Mouse (Mus musculus) spleen, adult 2 months (tissue): ENCODE data around the gene Snx9. TPM values are rescaled to one million over a fixed set of nuclear protein-coding genes. Genes with fewer than 3 reads are reported as not detected.

ENCODE experiments used
- DNase-seq, 2 experiments: peaks; one replicate each; pipeline versions ENCODE4 v3.0.0 to v3.0.0-alpha.2; 2012 to 2021; ENCODE audit warnings: low spot score in 2 of 2, low read depth in 1 of 2
- H3K27ac ChIP-seq: fragments of 200-500 bp; 2 replicates; pipeline ENCODE4 v1.5.1; 2012; ENCODE audit warnings: low read length, inconsistent platforms; ENCODE audit not compliant: insufficient read depth
- H3K27me3 ChIP-seq: fragments of 200-500 bp; 2 replicates; pipeline ENCODE4 v1.6.1; 2012; ENCODE audit warnings: mild to moderate bottlenecking, moderate library complexity, low read length, inconsistent platforms; ENCODE audit not compliant: control insufficient read depth, insufficient read depth
- H3K36me3 ChIP-seq: fragments of 200-500 bp; 2 replicates; pipeline ENCODE4 v1.6.1; 2012; ENCODE audit warnings: mild to moderate bottlenecking, low read length, inconsistent platforms; ENCODE audit not compliant: control insufficient read depth, insufficient read depth
- H3K4me1 ChIP-seq: fragments of 200-500 bp; 2 replicates; pipeline ENCODE4 v1.6.1; 2011; ENCODE audit warnings: inconsistent platforms; ENCODE audit not compliant: control insufficient read depth, insufficient read depth, insufficient read length
- H3K4me3 ChIP-seq: fragments of 200-500 bp; 2 replicates; pipeline ENCODE4 v1.5.1; 2011; ENCODE audit warnings: mild to moderate bottlenecking, inconsistent platforms; ENCODE audit not compliant: insufficient read depth, insufficient read length; ENCODE audit errors: extremely low read depth
- CTCF ChIP-seq: fragments of 200-500 bp; IDR thresholded peaks from 2 replicates; pipeline ENCODE4 v1.5.1; 2011; ENCODE audit warnings: mild to moderate bottlenecking, inconsistent platforms; ENCODE audit not compliant: insufficient read depth, insufficient read length, insufficient replicate concordance; ENCODE audit errors: extremely low read depth
- POLR2A ChIP-seq: fragments of 200-500 bp; IDR thresholded peaks from 2 replicates; pipeline ENCODE4 v1.6.1; 2011; ENCODE audit warnings: low read depth, low read length, inconsistent platforms
- WGBS: fragments of 180-500 bp; shearing (Covaris S2); methylation state at CpG from one replicate; pipeline ENCODE4 v1.1.7; 2018; 5-methylcytosine and 5-hydroxymethylcytosine counted together
- polyA plus RNA-seq: library from polyadenylated mRNA; depleted of rRNA; stranded (reverse); fragments of >200 nt; gene quantifications from 2 replicates; pipeline ENCODE4 v1.2.3, GENCODE M21; 2012

Gene Snx9
- polyA plus RNA-seq, 1 experiment, result 22.1 TPM

- WGBS, result 90% methylated on average over 7 of the region's 7 CpGs
- TF ChIP-seq POLR2A (no peak), CTCF (no peak)
- Histone ChIP-seq H3K27me3 (no peaks in the 10 kb centered on the region), H3K27ac (peak overlapping the region; percentile 87; the same call in 1 of the 2 replicates), H3K4me1 (peaks cover 11% of the 10 kb centered on the region; the same call in 1 of the 2 replicates), H3K4me3 (no peak overlapping the region), H3K36me3 (peaks cover 9% of the 10 kb centered on the region)
- no peak for DNase-seq
Measured at GRCm38 (mm10) chr17:5896607-5897006, 55.5 kb downstream of the Snx9 start.

GRCm38 (mm10) chr17:5897326-5898200 lies 56.4 kb downstream of the Snx9 start:
- no peak overlapping the region; the same call in 1 of the 2 replicates for H3K4me3 ChIP-seq
- no peaks in the 10 kb centered on the region for H3K27me3 ChIP-seq
- TF ChIP-seq POLR2A (no peak), CTCF (no peak)
- peak; percentile 23 to 48 for DNase-seq
- peaks cover 16% of the 10 kb centered on the region for H3K36me3 ChIP-seq
- 47% methylated on average over 17 of the region's 17 CpGs for WGBS
- H3K4me1 ChIP-seq, result peaks cover 11% of the 10 kb centered on the region; the same call in 1 of the 2 replicates
- H3K27ac ChIP-seq, result peak overlapping the region; percentile 87

- no peak for DNase-seq
- Histone ChIP-seq H3K27ac (no peak overlapping the region; the same call in 1 of the 2 replicates), H3K36me3 (peaks cover 21% of the 10 kb centered on the region), H3K27me3 (no peaks in the 10 kb centered on the region), H3K4me1 (peaks cover 11% of the 10 kb centered on the region; the same call in 1 of the 2 replicates), H3K4me3 (no peak overlapping the region)
- TF ChIP-seq CTCF (no peak), POLR2A (no peak)
- WGBS, result 89% methylated on average over 6 of the region's 6 CpGs
Measured at GRCm38 (mm10) chr17:5899251-5899650, 58.1 kb downstream of the Snx9 start.

GRCm38 (mm10) chr17:5901381-5901780 lies 60.3 kb downstream of the Snx9 start:
- 70% methylated on average over 5 of the region's 5 CpGs for WGBS
- Histone ChIP-seq H3K4me1 (peaks cover 11% of the 10 kb centered on the region; the same call in 1 of the 2 replicates), H3K27me3 (no peaks in the 10 kb centered on the region), H3K4me3 (no peak overlapping the region), H3K27ac (no peak overlapping the region), H3K36me3 (peaks cover 36% of the 10 kb centered on the region)
- TF ChIP-seq CTCF, result no peak
- TF ChIP-seq POLR2A, result no peak
- no peak for DNase-seq

GRCm38 (mm10) chr17:5903630-5904301 lies 62.6 kb downstream of the Snx9 start:
- DNase-seq, result no peak
- H3K4me1 ChIP-seq, result no peaks in the 10 kb centered on the region
- 89% methylated on average over 6 of the region's 6 CpGs for WGBS
- peaks cover 52% of the 10 kb centered on the region for H3K36me3 ChIP-seq
- H3K27me3 ChIP-seq, result no peaks in the 10 kb centered on the region
- no peak for TF ChIP-seq CTCF
- TF ChIP-seq POLR2A, result no peak
- no peak overlapping the region for H3K4me3 ChIP-seq
- no peak overlapping the region for H3K27ac ChIP-seq

GRCm38 (mm10) chr17:5909681-5910080 lies 68.6 kb downstream of the Snx9 start:
- H3K4me1 ChIP-seq, result no peaks in the 10 kb centered on the region
- 96% methylated on average over 4 of the region's 4 CpGs for WGBS
- peaks cover 44% of the 10 kb centered on the region for H3K36me3 ChIP-seq

More at GRCm38 (mm10) chr17:5909681-5910080, 68.6 kb downstream of the Snx9 start:
- DNase-seq, result no peak
- no peaks in the 10 kb centered on the region for H3K27me3 ChIP-seq
- no peak overlapping the region for H3K4me3 ChIP-seq
- TF ChIP-seq CTCF (no peak), POLR2A (no peak)
- no peak overlapping the region for H3K27ac ChIP-seq
